Mouse (Mus musculus) heart, embryonic 11.5 days (tissue): ENCODE data around the gene Olfr317. TPM values are rescaled to one million over a fixed set of nuclear protein-coding genes. Genes with fewer than 3 reads are reported as not detected.
"Not testable (repeated sequence)": the region's sequence is repeated elsewhere in the genome, so short reads cannot be mapped to it uniquely, and the experiment has no call there.

Source experiments
- ATAC-seq: fragments of 200-750 bp; cut with Nextera tagmentation; replicated peaks from 2 replicates; pipeline ENCODE4 v1.8.0; 2017; ENCODE audit warnings: moderate library complexity; ENCODE audit not compliant: insufficient number of reproducible peaks, low FRiP score, low TSS enrichment
- H3K27ac ChIP-seq: fragments of 300-500 bp; sonication (generic); 2 replicates; pipeline ENCODE4 v1.5.1; 2014; ENCODE audit warnings: mild to moderate bottlenecking, low read depth, low read length
- H3K27me3 ChIP-seq: fragments of 300-500 bp; sonication (generic); 2 replicates; pipeline ENCODE4 v1.6.1; 2014; ENCODE audit warnings: mild to moderate bottlenecking, low read length, mixed read lengths; ENCODE audit not compliant: control insufficient read depth, insufficient read depth
- H3K36me3 ChIP-seq: fragments of 300-500 bp; sonication (generic); 2 replicates; pipeline ENCODE4 v1.6.1; 2014; ENCODE audit warnings: mild to moderate bottlenecking, low read length, moderate library complexity, mixed read lengths; ENCODE audit not compliant: control insufficient read depth, insufficient read depth
- H3K4me1 ChIP-seq: fragments of 300-500 bp; sonication (generic); 2 replicates; pipeline ENCODE4 v1.6.1; 2014; ENCODE audit warnings: low read length; ENCODE audit not compliant: control insufficient read depth, insufficient read depth
- H3K4me2 ChIP-seq: fragments of 300-500 bp; sonication (generic); 2 replicates; pipeline ENCODE4 v1.6.1; 2014; ENCODE audit warnings: mild to moderate bottlenecking, moderate library complexity
- H3K4me3 ChIP-seq: fragments of 300-500 bp; sonication (generic); 2 replicates; pipeline ENCODE4 v1.5.1; 2014; ENCODE audit warnings: low read depth, low read length
- H3K9ac ChIP-seq: fragments of 300-500 bp; sonication (generic); 2 replicates; pipeline ENCODE4 v1.6.1; 2014; ENCODE audit warnings: mild to moderate bottlenecking, low read depth, low read length, moderate library complexity
- H3K9me3 ChIP-seq: fragments of 300-500 bp; sonication (generic); replicated peaks from 2 replicates; pipeline ENCODE4 v1.6.1; 2016; ENCODE audit warnings: low read length; ENCODE audit not compliant: control insufficient read depth
- WGBS: fragments of 180-500 bp; shearing (Covaris S2); extraction: QIAGEN DNeasy Blood & Tissue Kit; methylation state at CpG from one replicate; pipeline ENCODE4 v1.1.7; 2014; ENCODE audit not compliant: insufficient replicate concordance; 5-methylcytosine and 5-hydroxymethylcytosine counted together
- polyA plus RNA-seq: library from polyadenylated mRNA; unstranded; fragments of >200 nt; fragmentation: Nextera tagmentation; extraction: Ambion mirVana; gene quantifications from 2 replicates; pipeline ENCODE4 v1.2.1, GENCODE M21; 2014

Olfr317 gene
- polyA plus RNA-seq, 1 experiment from 2014 or later, result not detected

DNA sequence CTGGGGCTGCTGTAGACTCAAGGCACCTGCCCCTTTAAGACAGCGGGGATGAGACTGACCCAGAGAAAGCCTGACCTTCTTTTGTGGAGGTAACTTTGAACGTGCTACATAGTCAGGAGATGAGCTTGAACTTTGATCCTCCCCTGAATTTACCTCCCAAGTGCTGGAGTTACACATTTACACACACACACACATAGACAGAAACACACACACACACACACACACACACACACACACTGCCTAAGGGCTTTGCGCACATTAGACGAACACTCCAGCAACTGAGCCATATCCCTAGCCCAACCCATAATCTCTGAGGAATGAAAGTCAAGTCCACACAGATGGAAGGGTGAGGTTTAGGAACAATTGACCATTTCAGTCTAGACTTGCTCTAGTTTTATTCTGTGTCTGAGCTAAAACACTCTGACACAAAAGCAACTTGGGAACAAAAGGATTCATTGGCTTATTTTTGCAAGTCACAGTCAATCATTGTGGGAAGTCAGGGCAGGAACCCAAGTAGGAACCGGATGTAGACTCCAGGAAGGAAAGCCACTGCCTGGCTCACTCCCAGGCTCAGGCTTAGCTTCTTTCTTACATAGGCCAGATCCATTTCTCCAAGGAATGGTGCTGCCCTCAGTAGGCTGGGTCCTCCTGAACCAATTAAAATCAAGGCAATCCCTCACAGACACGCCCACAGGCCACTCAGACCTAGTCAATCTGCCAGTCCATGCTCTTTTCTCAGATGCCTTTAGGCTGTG lies 10.9 kb downstream of the Olfr317 start:
- ATAC-seq, H3K27me3 ChIP-seq, H3K4me2 ChIP-seq, H3K36me3 ChIP-seq, H3K9ac ChIP-seq, H3K4me1 ChIP-seq, H3K27ac ChIP-seq, H3K9me3 ChIP-seq, H3K4me3 ChIP-seq: not testable (repeated sequence)
- WGBS, result 74% methylated on average over 6 of the region's 6 CpGs

DNA sequence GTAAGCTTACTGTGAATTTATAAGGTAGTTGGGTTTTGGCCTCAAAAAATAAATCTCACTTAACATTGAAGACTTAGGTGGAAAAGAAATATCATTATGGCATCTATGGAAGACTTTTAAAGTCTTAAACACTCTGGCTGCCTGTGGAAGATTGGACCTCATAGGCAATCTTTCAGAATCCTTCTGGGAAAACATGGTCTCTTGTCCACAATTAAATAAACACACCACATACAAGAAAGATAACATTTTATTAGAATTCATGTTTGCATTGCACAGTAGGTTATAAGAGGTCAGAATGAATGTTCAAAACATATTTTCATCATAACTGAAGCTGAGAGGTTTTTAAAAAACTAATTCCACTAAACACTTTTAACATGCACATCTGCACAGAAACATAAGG lies 15.1 kb downstream of the Olfr317 start, which contains the start of gene Olfr318:
Gene Olfr318 (minus strand): TSS at position 101 of the 400 bp plus-strand sequence.
- H3K9ac ChIP-seq, result no peak within 1 kb of the TSS
- no peak within 1 kb of the TSS for H3K27ac ChIP-seq
- ATAC-seq, result no peak
- H3K27me3 ChIP-seq, result no peaks in the 10 kb centered on the region
- H3K4me2 ChIP-seq, result no peak within 1 kb of the TSS
- no peaks in the 10 kb centered on the region for H3K9me3 ChIP-seq
- no peak within 1 kb of the TSS for H3K4me3 ChIP-seq
- no peaks in the 10 kb centered on the region for H3K36me3 ChIP-seq
- no peaks in the 10 kb centered on the region for H3K4me1 ChIP-seq

DNA sequence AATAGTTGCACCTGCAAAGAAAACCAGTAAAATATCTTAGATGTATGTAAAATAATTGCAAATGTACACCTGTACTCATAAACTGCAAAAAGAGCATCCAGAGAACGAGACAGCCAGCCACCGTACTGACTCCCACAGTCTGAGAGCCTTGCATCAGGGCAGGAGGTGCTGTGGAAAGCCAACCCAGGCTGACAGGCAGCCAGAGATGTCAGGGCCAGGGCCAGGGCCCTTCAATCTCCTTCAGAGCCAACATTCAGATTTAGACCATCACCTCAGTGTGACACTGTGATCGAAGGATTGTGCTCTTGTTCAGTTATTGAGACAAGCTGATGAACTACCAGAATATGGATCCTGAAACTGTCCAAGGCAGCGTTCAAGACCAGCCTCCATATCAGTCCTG lies 19.3 kb downstream of the Olfr317 start:
- no peak overlapping the region for H3K4me2 ChIP-seq
- ATAC-seq, result no peak
- 85% methylated on average over 4 of the region's 4 CpGs for WGBS

DNA sequence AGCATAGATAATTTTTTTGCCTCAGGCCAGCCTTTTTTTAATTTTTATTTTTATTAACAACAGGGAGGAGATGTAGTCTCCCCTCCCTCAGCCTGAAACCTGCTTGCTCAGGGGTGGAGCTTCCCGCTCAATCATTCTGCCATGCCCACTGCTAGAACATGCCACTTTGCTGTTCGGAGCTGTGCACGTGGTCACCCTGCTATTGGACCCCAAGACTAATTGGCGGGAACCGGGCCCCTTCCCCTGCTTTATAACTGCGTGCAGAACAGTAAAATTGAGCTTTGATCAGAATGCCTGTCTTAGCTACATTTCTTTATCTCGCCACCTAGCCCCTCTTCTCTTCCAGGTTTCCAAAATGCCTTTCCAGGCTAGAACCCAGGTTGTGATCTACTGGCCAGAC lies 21.3 kb downstream of the Olfr317 start:
- not testable (repeated sequence) for H3K9ac ChIP-seq, H3K4me3 ChIP-seq, H3K36me3 ChIP-seq, H3K4me1 ChIP-seq, H3K27me3 ChIP-seq, H3K9me3 ChIP-seq, H3K4me2 ChIP-seq, H3K27ac ChIP-seq, ATAC-seq
- 92% methylated on average over 6 of the region's 7 CpGs for WGBS

More for the DNA sequence above, 19.3 kb downstream of the Olfr317 start:
- H3K9ac ChIP-seq, result no peak overlapping the region
- no peaks in the 10 kb centered on the region for H3K9me3 ChIP-seq
- H3K36me3 ChIP-seq, result no peaks in the 10 kb centered on the region
- no peak overlapping the region for H3K4me3 ChIP-seq
- H3K4me1 ChIP-seq, result no peaks in the 10 kb centered on the region
- no peaks in the 10 kb centered on the region for H3K27me3 ChIP-seq
- H3K27ac ChIP-seq, result no peak overlapping the region

DNA sequence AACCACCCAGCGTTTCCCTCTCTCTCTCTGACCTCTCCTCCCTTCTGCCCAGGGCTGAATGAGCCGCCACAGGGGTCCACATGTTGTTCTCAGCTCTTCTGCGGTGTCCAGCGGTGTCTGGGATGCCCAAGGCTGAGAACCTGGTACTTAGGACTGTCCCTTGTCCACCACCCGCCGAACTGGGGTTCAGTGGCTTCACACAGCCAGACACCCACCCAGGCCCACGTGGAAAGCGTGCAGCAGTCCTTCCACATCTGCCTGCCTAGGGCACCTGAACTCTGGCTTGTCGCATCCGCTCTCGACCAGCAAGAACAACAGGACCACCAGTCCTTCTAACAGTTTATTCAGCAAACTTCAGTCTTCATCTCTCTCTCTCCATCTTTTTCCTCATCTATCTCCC lies 29.9 kb downstream of the Olfr317 start:
- 72% methylated on average over 11 of the region's 11 CpGs for WGBS
- Histone ChIP-seq H3K4me1 (no peaks in the 10 kb centered on the region), H3K4me2 (no peak overlapping the region), H3K27ac (no peak overlapping the region), H3K9ac (no peak overlapping the region), H3K9me3 (no peaks in the 10 kb centered on the region), H3K36me3 (no peaks in the 10 kb centered on the region), H3K4me3 (no peak overlapping the region), H3K27me3 (no peaks in the 10 kb centered on the region)
- no peak for ATAC-seq

DNA sequence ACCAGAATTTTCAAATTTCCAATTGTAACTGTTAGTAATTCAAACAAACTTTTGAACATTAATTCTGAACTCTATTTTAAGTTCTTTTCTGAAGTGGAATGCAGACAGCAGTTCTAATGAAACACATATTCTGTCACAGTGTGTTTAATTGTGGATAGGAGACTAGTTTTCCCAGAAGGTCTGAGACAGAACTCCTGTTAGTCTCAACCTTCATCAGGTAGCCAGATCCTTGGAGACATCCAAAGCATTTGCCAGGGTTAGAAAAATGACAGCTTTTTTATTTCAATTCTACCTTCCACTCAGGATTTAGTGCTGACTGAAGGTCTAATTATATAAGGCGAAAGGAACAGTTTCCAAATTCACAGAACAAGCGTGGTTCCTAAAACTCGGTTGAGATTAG lies 40.1 kb downstream of the Olfr317 start, which contains the start of gene Olfr319:
Gene Olfr319 (plus strand): TSS at position 301 of the 400 bp plus-strand sequence.
- H3K27me3 ChIP-seq, result no peaks in the 10 kb centered on the region
- H3K36me3 ChIP-seq, result no peaks in the 10 kb centered on the region
- peaks cover 6% of the 10 kb centered on the region; the same call in 1 of the 2 replicates for H3K9me3 ChIP-seq
- H3K4me3 ChIP-seq, result no peak within 1 kb of the TSS
- no peaks in the 10 kb centered on the region for H3K4me1 ChIP-seq
- H3K9ac ChIP-seq, result no peak within 1 kb of the TSS
- H3K27ac ChIP-seq, result no peak within 1 kb of the TSS
- no peak within 1 kb of the TSS for H3K4me2 ChIP-seq
- ATAC-seq, result no peak
- WGBS, result 80% methylated on average over 3 of the region's 3 CpGs

Other genes with a start within 250 kb of the Olfr317 start
- not detected in 2 replicates for gene Olfr332, start 246.7 kb downstream of the Olfr317 start, polyA plus RNA-seq
- gene Olfr331, start 236.6 kb downstream of the Olfr317 start, polyA plus RNA-seq, result not detected in 2 replicates
- gene Olfr330, start 204.4 kb downstream of the Olfr317 start, polyA plus RNA-seq, result not detected in 2 replicates
- gene Olfr329-ps, start 192.8 kb downstream of the Olfr317 start, polyA plus RNA-seq, result not detected in 2 replicates
- 0.09 TPM in 1 of 2 replicates, not detected in the other for gene Olfr328, start 183.6 kb downstream of the Olfr317 start, polyA plus RNA-seq
- not detected in 2 replicates for gene Olfr224, start 168.7 kb downstream of the Olfr317 start, polyA plus RNA-seq
- not detected in 2 replicates for gene Olfr325, start 161.5 kb downstream of the Olfr317 start, polyA plus RNA-seq
- not detected in 2 replicates for gene Olfr324, start 144.1 kb downstream of the Olfr317 start, polyA plus RNA-seq
- not detected in 2 replicates for gene 2210407C18Rik, start 123.1 kb downstream of the Olfr317 start, polyA plus RNA-seq
- gene Olfr323, start 108.7 kb downstream of the Olfr317 start, polyA plus RNA-seq, result not detected in 2 replicates
- 0.74 and 1.6 TPM in 2 replicates for gene Trim58, start 98.7 kb downstream of the Olfr317 start, polyA plus RNA-seq
- not detected in 2 replicates for gene Olfr322, start 80.4 kb downstream of the Olfr317 start, polyA plus RNA-seq
- gene Olfr320, start 58.1 kb downstream of the Olfr317 start, polyA plus RNA-seq, result not detected in 2 replicates
- gene Olfr319, start 40.0 kb downstream of the Olfr317 start, polyA plus RNA-seq, result not detected in 2 replicates
- not detected in 2 replicates for gene Olfr318, start 15.2 kb downstream of the Olfr317 start, polyA plus RNA-seq
- gene Olfr316, start 13.5 kb upstream of the Olfr317 start, polyA plus RNA-seq, result not detected in 2 replicates
- gene Olfr315, start 34.0 kb upstream of the Olfr317 start, polyA plus RNA-seq, result not detected in 2 replicates
- gene Olfr314, start 43.7 kb upstream of the Olfr317 start, polyA plus RNA-seq, result not detected in 2 replicates
- gene Fam183b, start 62.7 kb upstream of the Olfr317 start, polyA plus RNA-seq, result 0.52 and 0.58 TPM in 2 replicates
- not detected in 2 replicates for gene Olfr313, start 75.8 kb upstream of the Olfr317 start, polyA plus RNA-seq
- gene Olfr312, start 90.0 kb upstream of the Olfr317 start, polyA plus RNA-seq, result not detected in 2 replicates
- 0.16 TPM in 1 of 2 replicates, not detected in the other for gene Olfr311, start 100.0 kb upstream of the Olfr317 start, polyA plus RNA-seq
- 5.1 and 5.7 TPM in 2 replicates for gene Gm12258, start 107.9 kb upstream of the Olfr317 start, polyA plus RNA-seq
- gene 2810021J22Rik, start 128.0 kb upstream of the Olfr317 start, polyA plus RNA-seq, result 4.6 and 6.4 TPM in 2 replicates
- gene Zfp39, start 165.0 kb upstream of the Olfr317 start, polyA plus RNA-seq, result 5.1 and 5.4 TPM in 2 replicates
- gene Btnl10, start 178.7 kb upstream of the Olfr317 start, polyA plus RNA-seq, result 0.27 TPM in 1 of 2 replicates, not detected in the other
- gene Rnf187, start 199.7 kb upstream of the Olfr317 start, polyA plus RNA-seq, result 172 and 192 TPM in 2 replicates
- 6.4 and 8.4 TPM in 2 replicates for gene Hist3h2ba, start 209.7 kb upstream of the Olfr317 start, polyA plus RNA-seq
- gene Hist3h2a, start 215.5 kb upstream of the Olfr317 start, polyA plus RNA-seq, result 22.5 and 23.3 TPM in 2 replicates
- 1.0 and 1.1 TPM in 2 replicates for gene Trim17, start 215.5 kb upstream of the Olfr317 start, polyA plus RNA-seq
- 26.1 and 27.5 TPM in 2 replicates for gene Trim11, start 238.9 kb upstream of the Olfr317 start, polyA plus RNA-seq